Mouse (Mus musculus): ENCODE measurements around the gene Cdk5r2. TPM values are rescaled to one million over a fixed set of nuclear protein-coding genes. Genes with fewer than 3 reads are reported as not detected.
A peak's percentile ranks its signal among the peaks of the same experiment; 100 is the strongest.
"Not testable (repeated sequence)": the region's sequence is repeated elsewhere in the genome, so short reads cannot be mapped to it uniquely, and the experiment has no call there.

Cdk5r2 gene
- polyA plus RNA-seq, 1 experiment from 2014 or later: 12.4 TPM

DNA sequence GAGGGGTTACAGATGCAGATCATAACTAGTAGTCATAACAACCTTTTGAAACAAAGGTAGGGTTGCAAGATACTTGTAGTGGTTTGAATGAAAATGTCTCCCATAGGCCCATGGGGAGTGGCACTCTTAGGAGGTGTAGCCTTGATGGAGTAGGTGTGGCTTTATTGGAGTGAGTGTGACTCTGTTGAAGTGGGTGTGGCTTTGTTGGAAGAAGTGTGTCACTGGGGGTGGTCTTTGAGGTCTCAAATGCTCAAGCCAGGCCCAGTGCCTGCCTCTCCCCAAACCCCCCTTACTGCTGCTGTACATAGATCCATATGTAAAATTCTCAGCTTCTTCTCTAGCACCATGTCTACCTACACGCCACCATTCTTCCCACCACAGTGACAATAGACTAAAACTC, 36.2 kb upstream of the Cdk5r2 start:
- Histone ChIP-seq H3K4me1 (replicated peaks) (peaks cover 12% of the 10 kb centered on the region), H3K4me3 (no peak overlapping the region), H3K9me3 (no peaks in the 10 kb centered on the region), H3K4me2 (no peak overlapping the region), H3K36me3 (no peaks in the 10 kb centered on the region), H3K27ac (replicated peaks) (no peak overlapping the region), H3K27me3 (no peaks in the 10 kb centered on the region), H3K9ac (no peak overlapping the region)
- WGBS: 96% methylated on average over 1 of the region's 1 CpGs
- no peak for ATAC-seq (ENCODE audit: low FRiP score, low read depth)

DNA sequence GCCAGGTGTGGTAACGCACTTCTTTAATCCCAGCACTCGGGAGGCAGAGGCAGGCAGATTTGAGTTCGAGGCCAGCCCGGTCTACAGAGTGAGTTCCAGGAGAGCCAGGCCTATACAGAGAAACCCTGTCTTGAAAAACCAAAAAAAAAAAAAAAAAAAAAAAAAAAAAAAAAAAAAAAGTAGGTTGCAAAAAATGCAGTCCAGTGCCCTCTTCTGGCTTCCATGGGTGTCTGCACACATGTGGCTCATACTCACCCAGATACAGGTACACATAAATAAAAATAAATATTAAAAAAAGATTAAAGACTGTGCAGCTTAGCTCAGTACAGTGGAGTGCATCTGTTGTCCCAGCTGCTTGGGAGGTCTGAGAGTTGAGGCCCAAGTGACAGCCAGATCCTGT, 31.1 kb upstream of the Cdk5r2 start:
- not testable (repeated sequence) for H3K4me1 ChIP-seq (replicated peaks); H3K9ac ChIP-seq; H3K4me3 ChIP-seq; H3K27me3 ChIP-seq; ATAC-seq (ENCODE audit: low FRiP score, low read depth); H3K4me2 ChIP-seq; H3K36me3 ChIP-seq; H3K27ac ChIP-seq (replicated peaks); H3K9me3 ChIP-seq
- 97% methylated on average over 4 of the region's 4 CpGs for WGBS

DNA sequence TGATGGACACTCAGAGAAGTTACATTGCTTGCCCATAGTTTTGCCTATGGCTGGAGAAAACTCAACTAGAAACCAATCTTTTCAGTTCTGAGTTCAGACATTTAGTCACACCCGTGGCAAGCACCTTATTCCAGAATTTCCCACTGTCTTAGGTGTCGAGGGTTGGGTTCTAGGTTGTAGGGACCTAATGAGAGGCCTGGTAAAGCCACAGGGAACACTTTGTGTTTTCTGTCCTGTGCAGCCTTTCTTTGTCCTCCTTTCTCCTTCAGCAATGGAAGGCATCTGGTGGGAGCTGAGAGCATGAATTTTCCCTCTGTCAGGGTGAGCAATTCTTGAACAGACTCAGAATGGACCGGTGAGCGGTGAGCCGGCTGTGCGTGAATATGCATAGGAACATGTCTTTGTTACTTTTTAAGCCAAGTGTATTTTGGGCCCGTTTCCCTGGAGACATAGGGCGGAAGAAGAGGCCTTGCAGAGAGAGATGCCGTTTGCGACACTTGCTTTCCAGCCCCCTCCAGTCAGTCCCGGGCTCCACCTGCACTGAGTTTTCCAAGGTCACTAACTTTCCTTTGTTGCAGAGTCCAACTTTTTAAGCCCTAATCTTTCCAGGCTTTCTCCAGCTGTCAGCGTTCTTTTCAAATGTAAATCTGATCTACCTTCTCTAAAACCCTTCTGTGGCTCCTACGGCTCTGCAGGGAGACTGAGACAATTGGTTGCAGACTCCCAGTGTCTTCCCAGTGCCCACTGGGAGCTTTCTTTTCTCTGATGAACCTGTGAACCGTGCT, 30.0 kb upstream of the Cdk5r2 start:
- ATAC-seq (ENCODE audit: low FRiP score, low read depth): no peak
- WGBS: 6% methylated on average over 14 of the region's 14 CpGs
- Histone ChIP-seq H3K36me3 (no peaks in the 10 kb centered on the region), H3K4me1 (replicated peaks) (peaks cover 6% of the 10 kb centered on the region; the same call in 1 of the 2 replicates), H3K27ac (replicated peaks) (no peak overlapping the region), H3K27me3 (no peaks in the 10 kb centered on the region), H3K9me3 (no peaks in the 10 kb centered on the region), H3K9ac (no peak overlapping the region), H3K4me2 (no peak overlapping the region), H3K4me3 (no peak overlapping the region)

DNA sequence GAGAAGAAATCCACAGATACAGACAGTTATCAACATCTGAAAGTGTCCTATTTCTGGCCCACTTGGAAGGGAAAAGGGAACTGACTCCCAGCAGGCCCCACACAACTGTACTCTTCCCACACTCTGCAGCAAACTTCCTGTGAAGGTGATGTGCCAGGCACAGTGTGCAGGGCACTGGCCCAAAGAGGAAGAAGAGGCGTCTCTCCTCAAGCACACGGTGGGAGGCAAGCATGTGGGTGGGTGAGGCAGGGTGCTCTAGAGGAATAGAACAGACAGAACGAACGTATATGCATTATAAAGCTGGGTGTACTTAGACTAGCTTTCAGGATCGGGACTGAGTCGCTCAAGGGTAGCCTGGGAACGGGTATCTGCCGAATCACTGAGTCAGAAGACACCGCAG, 24.7 kb upstream of the Cdk5r2 start:
- no peak overlapping the region for H3K4me3 ChIP-seq
- no peak overlapping the region for H3K9ac ChIP-seq
- no peak overlapping the region for H3K4me2 ChIP-seq
- H3K27me3 ChIP-seq: no peaks in the 10 kb centered on the region
- no peak overlapping the region for H3K27ac ChIP-seq (replicated peaks)
- H3K4me1 ChIP-seq (replicated peaks): 0 out of 2 replicates have a peak, but pooled peaks cover 2% of the 10 kb centered on the region
- H3K36me3 ChIP-seq: no peaks in the 10 kb centered on the region
- no peak for ATAC-seq (ENCODE audit: low FRiP score, low read depth)
- no peaks in the 10 kb centered on the region for H3K9me3 ChIP-seq
- WGBS: 82% methylated on average over 9 of the region's 9 CpGs

DNA sequence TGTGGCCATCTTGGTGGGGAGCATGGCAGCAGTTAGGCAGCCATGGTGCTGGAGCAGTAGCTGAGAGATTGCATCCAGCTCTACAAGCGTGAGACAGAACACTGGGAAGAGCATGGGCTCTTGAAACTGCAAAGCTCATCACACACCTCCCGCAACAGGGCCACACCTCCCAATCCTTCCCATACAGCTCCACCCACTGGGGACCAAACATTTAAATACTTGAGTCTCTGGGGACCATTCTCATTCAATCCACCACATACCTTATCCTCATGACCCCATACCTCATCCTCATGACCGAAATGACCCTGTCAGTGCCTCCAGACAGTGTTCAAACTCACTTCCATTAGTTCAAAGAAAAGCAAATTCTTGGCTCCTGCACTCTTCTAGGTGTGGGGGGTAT, 21.5 kb upstream of the Cdk5r2 start:
- H3K27ac ChIP-seq (replicated peaks): no peak overlapping the region
- H3K36me3 ChIP-seq: no peaks in the 10 kb centered on the region
- no peaks in the 10 kb centered on the region for H3K4me1 ChIP-seq (replicated peaks)
- no peak for ATAC-seq (ENCODE audit: low FRiP score, low read depth)
- H3K4me2 ChIP-seq: no peak overlapping the region
- H3K9ac ChIP-seq: no peak overlapping the region
- 93% methylated on average over 3 of the region's 3 CpGs for WGBS
- H3K27me3 ChIP-seq: no peaks in the 10 kb centered on the region
- H3K4me3 ChIP-seq: no peak overlapping the region
- H3K9me3 ChIP-seq: no peaks in the 10 kb centered on the region

DNA sequence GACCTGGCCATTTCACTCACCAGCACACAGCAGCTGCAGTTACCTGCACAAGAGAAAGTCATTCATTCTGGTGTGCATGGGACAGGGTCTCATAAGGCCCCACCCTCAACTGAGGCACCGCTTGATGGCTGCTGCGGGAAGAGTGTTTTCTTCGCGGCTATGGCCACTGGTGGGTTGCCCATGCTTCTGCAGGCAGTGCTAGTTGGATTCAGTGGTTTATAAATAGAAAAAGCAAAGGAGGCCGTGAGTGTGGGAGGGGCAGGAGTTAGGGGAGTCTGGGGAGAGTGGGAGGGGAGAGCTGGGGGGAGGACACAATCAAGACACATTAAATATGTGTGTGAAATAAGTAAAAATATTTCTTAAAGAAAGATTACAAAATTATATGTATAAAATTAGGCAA, 11.6 kb upstream of the Cdk5r2 start:
- 89% methylated on average over 5 of the region's 5 CpGs for WGBS
- H3K4me2 ChIP-seq: no peak overlapping the region

DNA sequence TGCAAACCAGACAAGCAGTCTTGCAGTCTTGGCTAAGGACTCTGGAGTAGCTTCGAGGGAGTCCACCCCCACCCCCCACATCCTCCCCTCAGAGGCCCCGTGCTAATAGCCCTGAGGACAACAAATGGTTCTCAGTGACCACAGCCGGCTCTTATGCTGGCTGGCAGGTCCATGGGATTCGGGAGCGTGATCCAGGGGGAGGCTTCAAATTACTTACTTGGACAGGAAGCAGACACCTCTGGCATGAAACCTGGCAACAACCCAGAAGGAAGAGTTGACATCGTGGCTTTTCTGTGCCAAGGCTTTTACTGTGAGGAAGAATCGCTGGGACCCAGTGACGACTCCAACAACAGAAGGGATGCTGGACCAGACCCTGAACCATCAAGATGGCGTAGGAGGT, 8.4 kb upstream of the Cdk5r2 start:
- Histone ChIP-seq H3K9me3 (no peaks in the 10 kb centered on the region), H3K27me3 (no peaks in the 10 kb centered on the region)

More for the DNA sequence above, 11.6 kb upstream of the Cdk5r2 start:
- no peak overlapping the region for H3K9ac ChIP-seq
- no peak overlapping the region for H3K27ac ChIP-seq (replicated peaks)
- no peak overlapping the region for H3K4me3 ChIP-seq
- no peaks in the 10 kb centered on the region for H3K9me3 ChIP-seq
- H3K27me3 ChIP-seq: no peaks in the 10 kb centered on the region
- ATAC-seq (ENCODE audit: low FRiP score, low read depth): no peak
- H3K4me1 ChIP-seq (replicated peaks): no peaks in the 10 kb centered on the region
- H3K36me3 ChIP-seq: no peaks in the 10 kb centered on the region

GRCm38 (mm10) chr1:74848946-74849345, 5.8 kb upstream of the Cdk5r2 start:
- Histone ChIP-seq H3K4me1 (replicated peaks) (peaks cover 14% of the 10 kb centered on the region), H3K9me3 (no peaks in the 10 kb centered on the region), H3K36me3 (no peaks in the 10 kb centered on the region), H3K4me3 (no peak overlapping the region), H3K9ac (no peak overlapping the region), H3K27ac (replicated peaks) (no peak overlapping the region), H3K4me2 (no peak overlapping the region), H3K27me3 (no peaks in the 10 kb centered on the region)
- ATAC-seq (ENCODE audit: low FRiP score, low read depth): no peak
- 58% methylated on average over 5 of the region's 5 CpGs for WGBS

More for the DNA sequence above, 8.4 kb upstream of the Cdk5r2 start:
- Histone ChIP-seq H3K4me1 (replicated peaks) (peaks cover 5% of the 10 kb centered on the region; the same call in 1 of the 2 replicates), H3K9ac (no peak overlapping the region), H3K4me3 (no peak overlapping the region), H3K27ac (replicated peaks) (no peak overlapping the region), H3K36me3 (no peaks in the 10 kb centered on the region), H3K4me2 (no peak overlapping the region)
- WGBS: 51% methylated on average over 9 of the region's 9 CpGs
- ATAC-seq (ENCODE audit: low FRiP score, low read depth): no peak

GRCm38 (mm10) chr1:74850251-74850650, 4.5 kb upstream of the Cdk5r2 start:
- Histone ChIP-seq H3K4me2 (no peak overlapping the region), H3K4me3 (no peak overlapping the region)

GRCm38 (mm10) chr1:74851001-74851775, 3.5 kb upstream of the Cdk5r2 start:
- Histone ChIP-seq H3K4me1 (replicated peaks) (peaks cover 23% of the 10 kb centered on the region), H3K36me3 (no peaks in the 10 kb centered on the region), H3K9ac (no peak overlapping the region), H3K27me3 (no peaks in the 10 kb centered on the region), H3K4me3 (no peak overlapping the region), H3K9me3 (no peaks in the 10 kb centered on the region), H3K4me2 (no peak overlapping the region), H3K27ac (replicated peaks) (no peak overlapping the region)
- 4% methylated on average over 5 of the region's 6 CpGs for WGBS
- ATAC-seq (ENCODE audit: low FRiP score, low read depth): no peak

More at GRCm38 (mm10) chr1:74850251-74850650, 4.5 kb upstream of the Cdk5r2 start:
- no peaks in the 10 kb centered on the region for H3K9me3 ChIP-seq
- no peak for ATAC-seq (ENCODE audit: low FRiP score, low read depth)
- H3K27me3 ChIP-seq: no peaks in the 10 kb centered on the region
- no peak overlapping the region for H3K9ac ChIP-seq
- no peak overlapping the region for H3K27ac ChIP-seq (replicated peaks)
- peaks cover 20% of the 10 kb centered on the region for H3K4me1 ChIP-seq (replicated peaks)
- 36% methylated on average over 6 of the region's 6 CpGs for WGBS
- no peaks in the 10 kb centered on the region for H3K36me3 ChIP-seq

DNA sequence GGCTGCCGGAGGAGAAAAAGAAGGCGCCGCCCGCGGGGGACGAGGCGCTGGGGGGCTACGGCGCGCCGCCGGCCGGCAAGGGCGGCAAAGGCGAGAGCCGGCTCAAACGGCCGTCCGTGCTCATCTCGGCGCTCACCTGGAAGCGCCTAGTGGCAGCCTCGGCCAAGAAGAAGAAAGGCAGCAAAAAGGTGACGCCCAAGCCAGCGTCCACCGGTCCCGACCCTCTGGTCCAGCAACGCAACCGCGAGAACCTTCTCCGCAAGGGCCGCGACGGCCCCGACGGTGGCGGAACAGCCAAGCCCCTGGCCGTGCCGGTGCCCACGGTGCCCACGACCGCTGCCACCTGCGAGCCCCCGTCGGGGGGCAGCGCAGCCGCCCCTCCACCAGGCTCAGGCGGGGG, 422 bp downstream of the Cdk5r2 start:
- WGBS: under 1% methylated on average over 46 of the region's 48 CpGs
- peak overlapping the region; percentile 88 for H3K4me3 ChIP-seq
- peak overlapping the region; percentile 98 for H3K9ac ChIP-seq
- H3K4me2 ChIP-seq: peak overlapping the region; percentile 82
- peak overlapping the region; percentile 89 for H3K27ac ChIP-seq (replicated peaks)
- peaks cover 52% of the 10 kb centered on the region for H3K4me1 ChIP-seq (replicated peaks)
- H3K27me3 ChIP-seq: no peaks in the 10 kb centered on the region
- no peak; the same call in 1 of the 2 replicates for ATAC-seq (ENCODE audit: low FRiP score, low read depth)
- no peaks in the 10 kb centered on the region for H3K36me3 ChIP-seq
- no peaks in the 10 kb centered on the region for H3K9me3 ChIP-seq

DNA sequence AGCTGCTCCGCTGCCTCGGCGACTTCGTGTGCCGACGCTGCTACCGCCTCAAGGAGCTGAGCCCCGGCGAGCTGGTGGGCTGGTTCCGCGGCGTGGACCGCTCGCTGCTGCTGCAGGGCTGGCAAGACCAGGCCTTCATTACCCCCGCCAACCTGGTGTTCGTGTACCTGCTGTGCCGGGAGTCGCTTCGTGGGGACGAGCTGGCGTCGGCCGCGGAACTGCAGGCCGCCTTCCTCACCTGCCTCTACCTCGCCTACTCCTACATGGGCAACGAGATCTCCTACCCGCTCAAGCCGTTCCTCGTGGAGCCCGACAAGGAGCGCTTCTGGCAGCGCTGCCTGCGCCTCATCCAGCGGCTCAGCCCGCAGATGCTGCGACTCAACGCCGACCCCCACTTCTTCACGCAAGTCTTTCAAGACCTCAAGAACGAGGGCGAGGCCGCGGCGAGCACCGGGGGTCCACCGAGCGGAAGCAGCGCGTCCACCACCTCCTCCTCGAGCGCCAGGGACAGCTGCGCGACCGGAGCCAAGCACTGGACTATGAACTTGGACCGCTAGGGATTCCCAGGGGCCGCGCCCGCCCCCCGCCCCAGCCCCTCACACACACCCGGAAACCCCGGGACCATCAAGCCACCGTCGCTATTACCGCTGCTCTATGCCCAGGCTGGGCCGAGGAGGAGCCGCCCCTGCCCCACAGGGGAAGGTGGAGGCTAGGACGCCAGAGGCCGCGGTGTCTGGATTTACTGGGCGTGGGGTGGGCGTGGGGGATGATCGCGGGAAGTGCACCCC, 1.1 kb downstream of the Cdk5r2 start:
- H3K4me2 ChIP-seq: peak overlapping the region; percentile 82
- peak overlapping the region; percentile 88 for H3K4me3 ChIP-seq
- peak overlapping the region; percentile 89 for H3K27ac ChIP-seq (replicated peaks)
- ATAC-seq (ENCODE audit: low FRiP score, low read depth): no peak
- H3K9me3 ChIP-seq: no peaks in the 10 kb centered on the region
- H3K4me1 ChIP-seq (replicated peaks): peaks cover 52% of the 10 kb centered on the region
- under 1% methylated on average over 70 of the region's 74 CpGs for WGBS
- no peaks in the 10 kb centered on the region for H3K36me3 ChIP-seq
- peak overlapping the region; percentile 98 for H3K9ac ChIP-seq
- no peaks in the 10 kb centered on the region for H3K27me3 ChIP-seq
